Mouse (Mus musculus): Measurements from ENCODE around the gene Gm10153.
"Not testable (repeated sequence)": the region's sequence is repeated elsewhere in the genome, so short reads cannot be mapped to it uniquely, and the experiment has no call there.

The Gm10153 gene

DNA sequence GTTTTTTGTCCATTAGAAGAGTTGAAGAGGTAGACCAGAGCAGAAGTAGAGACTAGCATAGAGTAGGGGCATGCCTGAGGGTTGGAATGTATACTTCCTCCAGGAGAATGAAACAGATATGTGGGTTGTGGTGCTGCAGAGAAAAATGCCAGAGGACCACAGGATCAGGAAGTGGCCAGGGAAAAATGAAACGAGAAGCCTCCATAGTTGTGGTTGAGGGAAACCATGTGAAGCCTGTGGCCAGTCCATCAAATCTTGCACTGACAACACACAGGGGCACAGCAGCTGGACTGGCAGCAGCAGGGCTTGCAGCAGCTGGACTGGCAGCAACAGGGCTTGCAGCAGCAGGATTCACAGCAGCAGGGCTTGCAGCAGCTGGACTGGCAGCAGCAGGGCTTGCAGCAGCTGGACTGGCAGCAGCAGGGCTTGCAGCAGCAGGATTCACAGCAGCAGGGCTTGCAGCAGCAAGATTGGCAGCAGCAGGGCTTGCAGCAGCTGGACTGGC, 46.6 kb downstream of the Gm10153 start:
- not testable (repeated sequence) for DNase-seq

DNA sequence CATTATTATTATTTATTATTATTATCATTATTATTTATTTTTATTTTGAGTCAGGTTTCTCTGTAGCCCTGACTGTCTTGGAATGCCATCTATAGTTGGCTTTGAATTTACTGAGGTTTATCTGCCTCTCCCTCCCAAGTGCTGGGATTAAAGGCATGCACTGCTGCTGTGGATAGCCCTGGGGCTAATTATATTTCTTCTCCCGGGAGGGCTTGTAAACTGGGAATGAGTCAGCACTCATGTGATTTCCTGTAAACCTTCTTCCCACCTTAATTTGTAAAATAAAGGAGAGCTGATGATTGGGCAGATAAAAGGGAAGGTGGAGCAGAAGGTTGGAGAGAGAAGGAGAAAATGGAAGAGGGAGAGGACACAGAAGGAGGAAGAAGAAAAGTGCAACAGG, 49.5 kb downstream of the Gm10153 start:
- DNase-seq = no peak

All from B cell, adult 2 months (primary cell).